Mouse (Mus musculus) leukemia stem cell, adult 10-12 weeks (primary cell): ENCODE results near the gene Apom. TPM values are rescaled to one million over a fixed set of nuclear protein-coding genes. Genes with fewer than 3 reads are reported as not detected.

Experiments
- polyA plus RNA-seq: library from polyadenylated mRNA; stranded (reverse); fragments of >175 nt; gene quantifications from 2 replicates; pipeline ENCODE4 v1.2.3, GENCODE M21; 2012; ENCODE audit warnings: low replicate concordance

Apom gene
- 0.24 TPM in 1 of 2 replicates, not detected in the other for polyA plus RNA-seq

GRCm38 (mm10) chr17:35131500-35132173, at the start of gene Apom:
TSS of gene Apom (minus strand) at chr17:35132050.

GRCm38 (mm10) chr17:35175968-35176367, 44.1 kb upstream of the Apom start, which contains the start of gene Aif1:
TSS of gene Aif1 (minus strand) at chr17:35176068.

GRCm38 (mm10) chr17:35164568-35165450, 33.0 kb upstream of the Apom start, which contains the start of gene Prrc2a:
TSS of gene Prrc2a (minus strand) at chr17:35164897.

GRCm38 (mm10) chr17:35134801-35135590, 3.1 kb upstream of the Apom start, which contains the start of gene Bag6:
TSS of gene Bag6 (plus strand) at chr17:35135178.

GRCm38 (mm10) chr17:35126206-35126611, 5.6 kb downstream of the Apom start, which contains the start of gene D17H6S53E:
TSS of gene D17H6S53E (plus strand) at chr17:35126373.

GRCm38 (mm10) chr17:35121871-35122303, 10.0 kb downstream of the Apom start, which contains the start of gene Csnk2b:
TSS of gene Csnk2b (minus strand) at chr17:35122053.

GRCm38 (mm10) chr17:35121143-35121799, 10.6 kb downstream of the Apom start, which contains the start of gene Gpank1:
TSS of gene Gpank1 (plus strand) at chr17:35121455.

GRCm38 (mm10) chr17:35115046-35116019, 16.5 kb downstream of the Apom start, which contains the start of gene Ly6g5b:
TSS of gene Ly6g5b (minus strand) at chr17:35115428.

GRCm38 (mm10) chr17:35108097-35108496, 23.8 kb downstream of the Apom start, which contains the start of gene Ly6g5c:
TSS of gene Ly6g5c (plus strand) at chr17:35108279.

GRCm38 (mm10) chr17:35088825-35089644, 42.8 kb downstream of the Apom start, which contains the start of gene Abhd16a:
TSS of gene Abhd16a (plus strand) at chr17:35089263.

GRCm38 (mm10) chr17:35085208-35085865, 46.5 kb downstream of the Apom start, which contains the start of gene Ly6g6f:
TSS of gene Ly6g6f (minus strand) at chr17:35085610.

Other genes with a start within 250 kb of the Apom start
- 1.3 and 3.9 TPM in 2 replicates for gene C2, start 233.8 kb downstream of the Apom start, polyA plus RNA-seq
- 427 and 438 TPM in 2 replicates for gene Ehmt2, start 233.6 kb downstream of the Apom start, polyA plus RNA-seq
- gene Slc44a4, start 217.6 kb downstream of the Apom start, polyA plus RNA-seq = not detected in 2 replicates
- gene Neu1, start 200.8 kb downstream of the Apom start, polyA plus RNA-seq = 22.5 and 43.0 TPM in 2 replicates
- 16.5 and 41.3 TPM in 2 replicates for gene Hspa1b, start 172.8 kb downstream of the Apom start, polyA plus RNA-seq
- not detected in 2 replicates for gene Gm20481, start 162.1 kb downstream of the Apom start, polyA plus RNA-seq
- gene Hspa1a, start 159.9 kb downstream of the Apom start, polyA plus RNA-seq = 3.5 and 6.7 TPM in 2 replicates
- not detected in 2 replicates for gene Hspa1l, start 159.3 kb downstream of the Apom start, polyA plus RNA-seq
- gene Lsm2, start 150.2 kb downstream of the Apom start, polyA plus RNA-seq = 146 and 328 TPM in 2 replicates
- gene Vars, start 131.1 kb downstream of the Apom start, polyA plus RNA-seq = 1,671 and 2,394 TPM in 2 replicates
- gene Vwa7, start 115.5 kb downstream of the Apom start, polyA plus RNA-seq = 1.2 and 1.8 TPM in 2 replicates
- 8.2 and 32.0 TPM in 2 replicates for gene Sapcd1, start 104.0 kb downstream of the Apom start, polyA plus RNA-seq
- 33.3 and 82.0 TPM in 2 replicates for gene Msh5, start 85.3 kb downstream of the Apom start, polyA plus RNA-seq
- gene Clic1, start 82.1 kb downstream of the Apom start, polyA plus RNA-seq = 197 and 295 TPM in 2 replicates
- gene Ddah2, start 73.0 kb downstream of the Apom start, polyA plus RNA-seq = 22.4 and 54.0 TPM in 2 replicates
- gene Ly6g6c, start 66.7 kb downstream of the Apom start, polyA plus RNA-seq = 0.34 TPM in 1 of 2 replicates, not detected in the other
- 0.27 and 0.54 TPM in 2 replicates for gene Mpig6b, start 65.9 kb downstream of the Apom start, polyA plus RNA-seq
- not detected in 2 replicates for gene Ly6g6e, start 55.1 kb downstream of the Apom start, polyA plus RNA-seq
- not detected in 2 replicates for gene Ly6g6d, start 54.0 kb downstream of the Apom start, polyA plus RNA-seq
- gene Ly6g6f, start 46.4 kb downstream of the Apom start, polyA plus RNA-seq = 0.31 TPM in 1 of 2 replicates, not detected in the other
- gene Abhd16a, start 42.8 kb downstream of the Apom start, polyA plus RNA-seq = 312 and 354 TPM in 2 replicates
- gene Ly6g5c, start 23.8 kb downstream of the Apom start, polyA plus RNA-seq = not detected in 2 replicates
- gene Ly6g5b, start 16.6 kb downstream of the Apom start, polyA plus RNA-seq = 0.71 TPM in 1 of 2 replicates, not detected in the other
- 76.3 and 112 TPM in 2 replicates for gene Gpank1, start 10.6 kb downstream of the Apom start, polyA plus RNA-seq
- gene Csnk2b, start 10.0 kb downstream of the Apom start, polyA plus RNA-seq = 69.5 and 70.4 TPM in 2 replicates
- 9.5 and 12.1 TPM in 2 replicates for gene D17H6S53E, start 5.7 kb downstream of the Apom start, polyA plus RNA-seq
- 803 and 946 TPM in 2 replicates for gene Bag6, start 3.1 kb upstream of the Apom start, polyA plus RNA-seq
- 1,544 and 3,522 TPM in 2 replicates for gene Prrc2a, start 32.8 kb upstream of the Apom start, polyA plus RNA-seq
- 1.9 and 3.8 TPM in 2 replicates for gene Aif1, start 44.0 kb upstream of the Apom start, polyA plus RNA-seq
- gene Lst1, start 56.4 kb upstream of the Apom start, polyA plus RNA-seq = 1.1 and 24.0 TPM in 2 replicates
- 75.8 and 165 TPM in 2 replicates for gene Ltb, start 62.4 kb upstream of the Apom start, polyA plus RNA-seq
- 2.6 and 2.7 TPM in 2 replicates for gene Tnf, start 70.0 kb upstream of the Apom start, polyA plus RNA-seq
- gene Lta, start 73.3 kb upstream of the Apom start, polyA plus RNA-seq = 4.2 and 5.6 TPM in 2 replicates
- not detected in 2 replicates for gene Gm16181, start 88.8 kb upstream of the Apom start, polyA plus RNA-seq
- 0.69 and 1.2 TPM in 2 replicates for gene Atp6v1g2, start 101.6 kb upstream of the Apom start, polyA plus RNA-seq
- gene Nfkbil1, start 103.7 kb upstream of the Apom start, polyA plus RNA-seq = 31.5 and 40.3 TPM in 2 replicates
- 114 and 195 TPM in 2 replicates for gene Ddx39b, start 109.7 kb upstream of the Apom start, polyA plus RNA-seq
- 138 and 236 TPM in 2 replicates for gene H2-D1, start 130.7 kb upstream of the Apom start, polyA plus RNA-seq
- 2.6 and 3.1 TPM in 2 replicates for gene H2-Q1, start 188.4 kb upstream of the Apom start, polyA plus RNA-seq
- gene H2-Q2, start 210.2 kb upstream of the Apom start, polyA plus RNA-seq = 1.7 and 1.8 TPM in 2 replicates
- 114 and 185 TPM in 2 replicates for gene H2-Q4, start 247.6 kb upstream of the Apom start, polyA plus RNA-seq